8 mouse cellular contexts compared by ENCODE assay signal in the genomic region with DNA sequence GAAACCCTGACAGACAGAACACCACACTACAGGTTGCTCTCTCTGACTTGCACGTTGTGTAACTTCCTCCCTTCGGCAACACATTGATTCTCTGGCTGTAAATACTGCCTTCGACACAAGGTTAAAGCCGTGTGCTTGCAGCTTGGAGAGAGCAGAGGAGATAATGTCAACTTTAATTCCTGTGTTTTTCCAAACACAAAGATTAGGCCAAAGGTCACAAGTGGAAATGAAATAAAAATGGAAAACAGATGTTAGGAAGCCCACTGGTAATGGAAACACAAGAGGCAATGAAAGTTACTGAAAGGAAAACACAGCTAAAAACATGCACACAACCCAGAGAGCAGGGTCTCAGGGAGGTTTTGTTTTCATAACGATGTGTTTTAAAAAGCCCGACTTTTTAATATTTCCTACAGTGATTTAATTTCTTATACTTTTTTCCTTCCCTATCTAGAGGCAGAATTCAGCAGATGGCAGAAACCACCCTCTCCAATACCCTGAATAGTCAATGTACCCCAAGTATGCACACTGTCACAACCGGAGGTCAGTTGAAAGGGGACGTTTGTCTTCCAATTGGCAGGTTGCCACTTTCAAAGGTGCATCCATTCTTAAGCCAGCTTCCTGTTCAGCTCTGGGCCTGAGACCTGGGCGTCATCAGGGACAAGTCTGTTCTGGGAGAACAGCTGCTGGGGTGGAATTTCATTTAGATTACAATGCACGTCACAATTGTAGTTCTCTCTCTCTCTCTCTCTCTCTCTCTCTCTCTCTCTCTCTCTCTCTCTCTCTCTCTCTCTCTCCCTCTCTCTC.
DNase-seq lines count a peak whose midpoint lies in the region; ATAC-seq lines count a peak whose summit lies in the region.

No protein-coding gene starts in this region.

- no peaks in the 10 kb centered on the region for H3K36me3 ChIP-seq in heart, embryonic 15.5 days
- H3K36me3 ChIP-seq in limb, embryonic 10.5 days = no peaks in the 10 kb centered on the region

- no peaks in the 10 kb centered on the region for H3K9me3 ChIP-seq in heart, embryonic 15.5 days (replicated peaks)
- H3K9me3 ChIP-seq in limb, embryonic 10.5 days (replicated peaks) = no peaks in the 10 kb centered on the region

- H3K27me3 ChIP-seq in heart, embryonic 15.5 days = no peaks in the 10 kb centered on the region
- H3K27me3 ChIP-seq in limb, embryonic 10.5 days (ENCODE audit: low read depth, poor library complexity, severe bottlenecking) = peaks cover 3% of the 10 kb centered on the region; the same call in 1 of the 2 replicates

- H3K9ac ChIP-seq in heart, embryonic 15.5 days = no peak overlapping the region

- 30% methylated on average over 10 of the region's 10 CpGs for WGBS in heart, embryonic 15.5 days
- 9% methylated on average over 10 of the region's 10 CpGs for WGBS in limb, embryonic 10.5 days

- no peak overlapping the region for H3K4me2 ChIP-seq in heart, embryonic 15.5 days

- peaks cover 40% of the 10 kb centered on the region for H3K4me1 ChIP-seq in heart, embryonic 15.5 days (replicated peaks)
- H3K4me1 ChIP-seq in limb, embryonic 10.5 days = peaks cover 51% of the 10 kb centered on the region

- H3K27ac ChIP-seq in heart, embryonic 15.5 days = peak overlapping the region; percentile 46
- H3K27ac ChIP-seq in limb, embryonic 10.5 days = peak overlapping the region; percentile 79

- no peak overlapping the region for H3K4me3 ChIP-seq in heart, embryonic 15.5 days
- H3K4me3 ChIP-seq in limb, embryonic 10.5 days = peak overlapping the region; percentile 34

- no peak for ATAC-seq in heart, embryonic 15.5 days (replicated peaks; ENCODE audit: insufficient number of reproducible peaks, insufficient read depth, low FRiP score, low read depth)

- DNase-seq in gastrocnemius, adult 18-20 months (ENCODE audit: low spot score) = peak; percentile 41
- DNase-seq in gastrocnemius, adult 8-10 months (ENCODE audit: low spot score in 2 of 2) = no peak
- peak; percentile 32 for DNase-seq in adrenal gland, postnatal 10 days
- peak; percentile 65 for DNase-seq in limb, embryonic 10.5 days (ENCODE audit: low spot score)
- peak; percentile 38 for DNase-seq in yolk sac, embryonic 10.5 days (ENCODE audit: low spot score)
- no peak for DNase-seq in right cerebral cortex, adult 18-20 months
- no peak for DNase-seq in right cerebral cortex, adult 2 months (ENCODE audit: low spot score in 2 of 2)

Comparison
In these comparisons a context has a peak if more than half of its experiments do, and no peak if none do; other contexts are left out.
1. DNase-seq: peak in gastrocnemius, adult 18-20 months (single experiment), adrenal gland, postnatal 10 days (single experiment), limb, embryonic 10.5 days (single experiment) and yolk sac, embryonic 10.5 days (single experiment); none in gastrocnemius, adult 8-10 months (0 of 2), right cerebral cortex, adult 18-20 months (single experiment) and right cerebral cortex, adult 2 months (0 of 2).